Mouse (Mus musculus) lung, embryonic 16.5 days (tissue): Measurements from ENCODE around the gene Gm4778. TPM values are rescaled to one million over a fixed set of nuclear protein-coding genes. Genes with fewer than 3 reads are reported as not detected.
"Not testable (repeated sequence)": the region's sequence is repeated elsewhere in the genome, so short reads cannot be mapped to it uniquely, and the experiment has no call there.

Source experiments
- ATAC-seq: fragments of 200-750 bp; cut with Nextera tagmentation; 2 replicates; pipeline ENCODE4 v1.8.0; 2017; ENCODE audit warnings: low read depth, mild to moderate bottlenecking, moderate library complexity
- H3K27ac ChIP-seq: fragments of 300-500 bp; sonication (generic); 2 replicates; pipeline ENCODE4 v1.5.1; 2014; ENCODE audit warnings: mild to moderate bottlenecking, control low read depth, low read length
- H3K27me3 ChIP-seq: fragments of 300-500 bp; sonication (generic); 2 replicates; pipeline ENCODE4 v1.6.1; 2014; ENCODE audit warnings: low read depth, low read length, mixed read lengths; ENCODE audit not compliant: control insufficient read depth, insufficient read depth
- H3K36me3 ChIP-seq: fragments of 300-500 bp; sonication (generic); 2 replicates; pipeline ENCODE4 v1.6.1; 2014; ENCODE audit warnings: low read length; ENCODE audit not compliant: control insufficient read depth, insufficient read depth
- H3K4me1 ChIP-seq: fragments of 300-500 bp; sonication (generic); replicated peaks from 2 replicates; pipeline ENCODE4 v1.6.1; 2014; ENCODE audit warnings: low read length, mixed read lengths; ENCODE audit not compliant: control insufficient read depth, insufficient read depth
- H3K4me2 ChIP-seq: fragments of 300-500 bp; sonication (generic); 2 replicates; pipeline ENCODE4 v1.6.1; 2014; ENCODE audit warnings: low read depth, low read length, control low read depth
- H3K4me3 ChIP-seq: fragments of 300-500 bp; sonication (generic); 2 replicates; pipeline ENCODE4 v1.5.1; 2014; ENCODE audit warnings: mild to moderate bottlenecking, low read length, control low read depth
- H3K9ac ChIP-seq: fragments of 300-500 bp; sonication (generic); 2 replicates; pipeline ENCODE4 v1.6.1; 2014; ENCODE audit warnings: low read length, control low read depth
- H3K9me3 ChIP-seq: fragments of 300-500 bp; sonication (generic); 2 replicates; pipeline ENCODE4 v1.6.1; 2016; ENCODE audit warnings: low read length; ENCODE audit not compliant: control insufficient read depth
- WGBS: fragments of 180-500 bp; shearing (Covaris S2); extraction: QIAGEN DNeasy Blood & Tissue Kit; methylation state at CpG from one replicate; pipeline ENCODE4 v1.1.7; 2014; 5-methylcytosine and 5-hydroxymethylcytosine counted together
- polyA plus RNA-seq: library from polyadenylated mRNA; unstranded; fragments of >200 nt; fragmentation: Nextera tagmentation; extraction: Ambion mirVana; gene quantifications from 2 replicates; pipeline ENCODE4 v1.2.1, GENCODE M21; 2015

Gene Gm4778
- polyA plus RNA-seq: not detected in 2 replicates

DNA sequence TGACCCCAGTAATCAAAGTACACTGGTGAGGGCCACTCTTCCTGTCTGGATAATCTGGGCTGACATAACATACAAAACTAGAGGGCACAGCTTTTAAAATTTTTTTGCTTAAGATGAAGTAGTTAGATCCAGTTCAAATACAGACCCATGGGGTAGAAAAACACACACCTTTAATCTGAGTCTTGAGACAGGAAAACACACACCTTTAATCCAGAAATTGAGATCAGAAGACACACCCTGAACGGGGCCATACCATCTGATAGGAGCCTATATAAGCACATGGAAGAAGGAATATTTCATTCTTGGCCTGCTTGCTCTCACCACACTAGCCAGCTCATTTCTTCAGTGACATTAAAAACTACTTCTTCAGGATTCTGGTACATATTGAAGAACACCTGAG, at the start of gene Gm4778:
Gene Gm4778 (plus strand): TSS at position 301 of the 400 bp plus-strand sequence.
- H3K4me2 ChIP-seq, H3K27ac ChIP-seq, ATAC-seq, H3K9ac ChIP-seq, H3K9me3 ChIP-seq, H3K4me3 ChIP-seq, H3K27me3 ChIP-seq, H3K36me3 ChIP-seq, H3K4me1 ChIP-seq: not testable (repeated sequence)
- 89% methylated on average over 1 of the region's 1 CpGs for WGBS

DNA sequence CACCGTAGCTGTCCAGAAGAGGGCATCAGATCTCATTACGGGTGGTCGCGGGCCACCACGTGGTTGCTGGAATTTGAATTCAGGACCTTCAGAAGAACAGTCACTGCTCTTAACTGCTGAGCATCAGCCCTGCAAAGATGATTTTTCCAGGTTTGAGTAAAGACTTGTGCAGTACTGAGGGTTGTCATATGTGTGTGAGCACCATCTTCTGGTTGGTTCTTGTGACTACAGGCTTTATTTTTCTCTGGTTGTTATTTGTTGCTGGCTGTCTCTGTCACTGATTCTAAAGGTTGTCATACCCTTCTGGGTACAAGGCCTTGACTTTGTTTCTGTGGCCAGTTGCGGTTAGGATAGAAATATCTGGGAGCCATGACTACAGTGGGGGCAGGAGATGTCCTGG, 3.2 kb upstream of the Gm4778 start:
- no peaks in the 10 kb centered on the region for H3K36me3 ChIP-seq
- no peak overlapping the region for H3K27ac ChIP-seq
- H3K4me3 ChIP-seq: no peak overlapping the region
- no peaks in the 10 kb centered on the region for H3K4me1 ChIP-seq
- H3K9me3 ChIP-seq: no peaks in the 10 kb centered on the region
- WGBS: 41% methylated on average over 6 of the region's 6 CpGs
- no peak overlapping the region for H3K9ac ChIP-seq
- no peak for ATAC-seq
- H3K27me3 ChIP-seq: no peaks in the 10 kb centered on the region
- H3K4me2 ChIP-seq: no peak overlapping the region

GRCm38 (mm10) chr3:94275991-94276390, 12.2 kb downstream of the Gm4778 start:
- Histone ChIP-seq H3K4me2 (no peak overlapping the region), H3K4me1 (no peaks in the 10 kb centered on the region), H3K9ac (no peak overlapping the region), H3K36me3 (no peaks in the 10 kb centered on the region), H3K27me3 (no peaks in the 10 kb centered on the region), H3K9me3 (no peaks in the 10 kb centered on the region), H3K4me3 (no peak overlapping the region), H3K27ac (no peak overlapping the region)
- WGBS: 86% methylated on average over 11 of the region's 11 CpGs
- no peak for ATAC-seq

- no peaks in the 10 kb centered on the region for H3K27me3 ChIP-seq
- H3K4me2 ChIP-seq: no peak overlapping the region
- no peak overlapping the region for H3K27ac ChIP-seq
- H3K4me1 ChIP-seq: 0 out of 2 replicates have a peak, but pooled peaks cover 4% of the 10 kb centered on the region
- 76% methylated on average over 1 of the region's 1 CpGs for WGBS
- no peaks in the 10 kb centered on the region for H3K36me3 ChIP-seq
- H3K9me3 ChIP-seq: no peaks in the 10 kb centered on the region
- H3K4me3 ChIP-seq: no peak overlapping the region
- no peak for ATAC-seq
- H3K9ac ChIP-seq: no peak overlapping the region
These were observed 41.6 kb downstream of the Gm4778 start for GRCm38 (mm10) chr3:94305457-94305856.

DNA sequence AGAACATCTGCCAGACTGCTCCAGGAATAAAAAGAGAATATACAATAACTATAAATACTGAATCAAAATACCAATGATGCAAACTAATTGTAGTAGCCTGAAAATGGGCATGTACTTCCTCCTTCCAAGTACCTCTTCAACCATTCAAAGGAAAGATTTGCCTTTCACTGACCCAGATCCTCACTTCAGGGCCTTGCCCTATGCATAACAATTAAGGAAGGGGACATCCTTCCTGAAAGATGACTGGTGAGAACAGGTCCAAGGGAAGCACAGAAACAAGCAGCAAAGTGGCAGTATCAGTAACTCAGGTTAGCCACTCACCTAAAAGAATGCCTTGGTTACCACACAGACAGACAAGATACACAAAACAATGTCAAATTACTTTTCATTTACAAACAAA, 43.1 kb downstream of the Gm4778 start:
- no peak overlapping the region for H3K9ac ChIP-seq
- no peaks in the 10 kb centered on the region for H3K36me3 ChIP-seq
- no peak for ATAC-seq
- H3K4me3 ChIP-seq: no peak overlapping the region
- no peaks in the 10 kb centered on the region for H3K27me3 ChIP-seq
- no peaks in the 10 kb centered on the region for H3K9me3 ChIP-seq
- peaks cover 8% of the 10 kb centered on the region; the same call in 1 of the 2 replicates for H3K4me1 ChIP-seq
- H3K27ac ChIP-seq: no peak overlapping the region
- H3K4me2 ChIP-seq: no peak overlapping the region

GRCm38 (mm10) chr3:94309633-94310363, 46.0 kb downstream of the Gm4778 start, which contains the start of gene Them4:
Gene Them4 (plus strand): TSS chr3:94310089.
- Histone ChIP-seq H3K27me3 (no peaks in the 10 kb centered on the region), H3K4me2 (peak within 1 kb of the TSS; percentile 80), H3K27ac (peak within 1 kb of the TSS; percentile 84), H3K9me3 (no peaks in the 10 kb centered on the region), H3K4me1 (peaks cover 8% of the 10 kb centered on the region; the same call in 1 of the 2 replicates), H3K4me3 (peak within 1 kb of the TSS; percentile 67), H3K9ac (peak within 1 kb of the TSS; percentile 71), H3K36me3 (no peaks in the 10 kb centered on the region)
- peak; percentile 100 for ATAC-seq
- 2% methylated on average over 47 of the region's 47 CpGs for WGBS

DNA sequence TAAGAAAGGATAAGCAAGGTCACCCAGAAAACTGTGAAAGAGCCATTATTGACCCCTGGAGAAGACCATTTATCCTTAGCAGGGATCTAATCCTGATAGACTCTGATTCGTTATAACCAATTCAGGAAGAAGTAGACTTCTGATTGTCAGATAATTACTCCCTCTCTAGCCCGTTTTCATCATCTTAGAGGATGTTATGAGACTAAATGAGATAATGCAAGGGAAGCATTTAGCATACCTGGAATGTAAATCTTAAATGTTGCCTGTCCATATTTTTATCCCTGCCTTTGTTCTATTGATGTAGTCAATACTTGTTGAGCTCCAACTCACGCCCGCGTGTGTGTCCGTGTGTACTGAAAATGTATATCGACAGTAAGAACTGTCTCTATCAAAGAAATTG, 46.7 kb downstream of the Gm4778 start:
- Histone ChIP-seq H3K4me2 (peak overlapping the region; percentile 80), H3K9me3 (no peaks in the 10 kb centered on the region), H3K27ac (peak overlapping the region; percentile 84), H3K9ac (peak overlapping the region; percentile 71), H3K36me3 (no peaks in the 10 kb centered on the region), H3K4me3 (peak overlapping the region; percentile 67), H3K4me1 (peaks cover 8% of the 10 kb centered on the region; the same call in 1 of the 2 replicates), H3K27me3 (no peaks in the 10 kb centered on the region)
- 33% methylated on average over 7 of the region's 7 CpGs for WGBS
- no peak for ATAC-seq

DNA sequence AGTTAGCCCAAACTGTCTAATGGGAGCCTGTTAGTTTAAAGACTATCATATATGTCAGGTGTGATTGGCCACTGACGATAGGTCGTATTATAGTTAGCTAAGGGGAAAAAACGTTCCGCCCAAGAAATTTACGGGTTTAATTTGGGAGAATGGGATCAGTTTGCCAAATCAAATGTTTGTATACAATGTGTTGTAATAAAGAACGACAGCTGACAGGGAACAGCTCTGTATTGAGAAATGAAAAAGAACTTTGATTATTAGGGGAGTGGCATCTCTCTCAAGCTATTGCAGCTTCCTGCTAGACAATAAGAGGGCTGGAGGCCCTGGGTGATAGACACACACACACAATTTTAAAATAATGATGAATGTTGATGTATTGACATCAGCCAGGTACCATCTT, 47.1 kb downstream of the Gm4778 start:
- Histone ChIP-seq H3K4me1 (peaks cover 8% of the 10 kb centered on the region; the same call in 1 of the 2 replicates), H3K27ac (no peak overlapping the region), H3K9ac (peak overlapping the region; percentile 51), H3K36me3 (no peaks in the 10 kb centered on the region), H3K9me3 (no peaks in the 10 kb centered on the region), H3K4me2 (peak overlapping the region; percentile 80), H3K27me3 (no peaks in the 10 kb centered on the region), H3K4me3 (peak overlapping the region; percentile 67)
- 70% methylated on average over 6 of the region's 6 CpGs for WGBS
- no peak for ATAC-seq

GRCm38 (mm10) chr3:94311376-94311775, 47.5 kb downstream of the Gm4778 start:
- H3K27ac ChIP-seq: no peak overlapping the region
- no peaks in the 10 kb centered on the region for H3K27me3 ChIP-seq
- H3K4me2 ChIP-seq: no peak overlapping the region
- no peak for ATAC-seq
- WGBS: 84% methylated on average over 4 of the region's 4 CpGs
- no peaks in the 10 kb centered on the region for H3K36me3 ChIP-seq
- no peak overlapping the region for H3K4me3 ChIP-seq
- no peak overlapping the region for H3K9ac ChIP-seq
- H3K9me3 ChIP-seq: no peaks in the 10 kb centered on the region
- H3K4me1 ChIP-seq: peaks cover 8% of the 10 kb centered on the region; the same call in 1 of the 2 replicates
